Mouse (Mus musculus) kidney, adult 2 months (tissue): ENCODE results near the gene Cacna2d1.

Experiments
- CTCF ChIP-seq: fragments of 200-500 bp; conservative IDR thresholded peaks from 2 replicates; pipeline ENCODE4 v1.5.1; 2011; ENCODE audit warnings: low read depth, mild to moderate bottlenecking, control low read depth, low read length, moderate library complexity, mixed read lengths; ENCODE audit not compliant: insufficient read depth, insufficient read length
- POLR2A ChIP-seq: fragments of 200-500 bp; IDR thresholded peaks from one replicate; pipeline ENCODE4 v1.6.1; 2011; ENCODE audit warnings: low read depth, low read length, control low read depth

- TF ChIP-seq POLR2A (no peak), CTCF (no peak)
Observed at GRCm38 (mm10) chr5:16047452-16048191, 113.1 kb downstream of the Cacna2d1 start.
